Mouse (Mus musculus) megakaryocyte, adult 5-6 weeks (primary cell): ENCODE measurements around the gene Gm20388. TPM values are rescaled to one million over a fixed set of nuclear protein-coding genes. Genes with fewer than 3 reads are reported as not detected.

Experiments
- ATAC-seq: 2 replicates; pipeline ENCODE4 v1.8.0; 2016; ENCODE audit warnings: mild to moderate bottlenecking, inconsistent platforms; ENCODE audit not compliant: poor library complexity, severe bottlenecking
- total RNA-seq, 2 experiments: library from RNA; stranded (forward) in 1 of 2; stranded (reverse) in 1 of 2; fragments of 153-499, 151-499 nt in 1 of 2; fragments of 221-1000, 200-1000 nt in 1 of 2; gene quantifications; 2 replicates each; pipeline versions ENCODE4 v1.2.3 to v1.2.4; 2015 to 2017

The Gm20388 gene
- total RNA-seq, 2 experiments from 2014 or later: 7.6 to 15.5 TPM

DNA sequence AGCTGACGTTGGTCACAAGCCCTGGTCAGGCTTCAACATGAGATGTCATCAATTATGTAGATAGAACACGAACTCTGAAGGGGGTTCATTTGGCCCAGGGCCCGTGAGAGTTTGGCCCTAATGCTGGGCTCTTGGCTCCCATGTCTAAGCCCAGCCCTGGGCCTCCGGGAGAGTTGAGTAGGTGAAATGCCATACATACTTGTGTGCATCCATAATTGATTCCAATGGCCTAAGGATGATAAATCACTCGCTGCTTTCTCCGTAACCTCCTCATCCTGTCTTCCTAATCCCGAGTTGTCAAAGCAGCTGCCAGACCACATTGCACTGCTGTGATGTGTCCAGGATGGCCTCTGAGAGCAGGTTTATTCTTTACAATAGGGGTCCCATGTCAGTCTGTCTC, 2146.2 kb downstream of the Gm20388 start:
- no peak for ATAC-seq

DNA sequence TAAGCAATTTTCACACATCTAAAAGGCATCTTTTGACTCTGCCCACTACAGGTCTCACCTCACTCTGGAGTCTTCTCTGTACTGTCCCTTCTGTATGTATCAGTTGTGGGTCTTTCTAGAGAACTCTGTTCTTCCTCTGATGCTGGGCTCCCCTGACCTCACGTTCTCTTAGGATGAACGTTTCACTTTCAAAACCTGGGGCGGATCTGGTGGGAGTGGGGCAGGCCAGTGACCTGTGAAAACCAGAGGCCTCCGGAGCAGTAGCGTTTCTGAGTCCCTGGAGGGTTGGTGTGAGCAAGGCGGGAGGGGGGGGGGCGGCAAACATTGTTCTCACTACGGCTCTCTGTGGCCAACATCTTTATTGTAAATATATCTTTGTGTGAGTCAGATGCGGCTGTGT, 2147.9 kb downstream of the Gm20388 start:
- no peak for ATAC-seq

- ATAC-seq: no peak
Observed at GRCm38 (mm10) chr8:122058951-122059350, 2148.3 kb downstream of the Gm20388 start.

GRCm38 (mm10) chr8:122062508-122063223, 2152.0 kb downstream of the Gm20388 start:
- no peak for ATAC-seq

GRCm38 (mm10) chr8:122064353-122064752, 2153.7 kb downstream of the Gm20388 start:
- no peak for ATAC-seq

GRCm38 (mm10) chr8:122067783-122068505, 2157.3 kb downstream of the Gm20388 start:
- ATAC-seq: no peak

- no peak for ATAC-seq
Observed at GRCm38 (mm10) chr8:122068609-122069008, 2158.0 kb downstream of the Gm20388 start.

- no peak for ATAC-seq
Observed at GRCm38 (mm10) chr8:122069281-122069680, 2158.6 kb downstream of the Gm20388 start.

GRCm38 (mm10) chr8:122071193-122071592, 2160.6 kb downstream of the Gm20388 start:
- no peak for ATAC-seq

DNA sequence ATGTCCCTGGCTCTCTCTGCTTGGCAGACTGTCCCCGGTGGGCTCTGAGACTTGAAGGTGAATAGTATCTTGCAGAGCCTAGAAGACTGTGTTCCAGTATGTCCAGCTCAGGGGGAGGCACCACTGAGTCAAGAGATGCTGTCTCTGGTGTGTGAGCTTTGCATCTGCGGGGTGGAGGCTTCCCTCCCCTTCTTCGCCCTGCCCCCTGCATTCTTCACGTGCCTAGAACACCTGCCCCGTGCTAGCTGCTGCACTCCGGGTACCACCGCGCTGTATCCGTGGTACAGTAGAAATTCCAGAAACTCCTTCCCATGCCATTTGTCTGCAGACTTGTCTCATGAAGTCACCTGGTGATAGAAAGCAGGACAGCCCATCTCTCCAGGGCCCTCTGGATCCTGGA, 2163.3 kb downstream of the Gm20388 start:
- no peak for ATAC-seq

DNA sequence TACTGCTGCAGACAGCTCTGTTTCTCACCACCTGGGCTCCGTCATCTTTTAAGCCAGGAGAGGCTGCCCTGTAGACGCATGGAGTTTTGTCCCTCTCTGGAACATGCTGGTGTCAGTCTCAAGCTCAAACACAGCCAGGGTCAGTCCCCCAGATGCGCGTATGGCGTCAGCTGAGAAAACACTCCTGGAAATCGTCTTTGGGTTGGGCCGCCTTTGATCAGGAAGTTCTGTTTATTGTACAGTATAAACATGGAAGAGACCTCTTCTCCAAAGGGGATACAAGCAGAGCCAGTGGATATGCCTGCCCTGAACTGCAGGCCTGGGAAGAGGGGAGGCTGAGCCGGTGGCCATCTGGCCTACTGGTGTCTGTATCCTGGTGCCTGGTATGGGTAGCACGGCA, 2163.8 kb downstream of the Gm20388 start:
- no peak for ATAC-seq

DNA sequence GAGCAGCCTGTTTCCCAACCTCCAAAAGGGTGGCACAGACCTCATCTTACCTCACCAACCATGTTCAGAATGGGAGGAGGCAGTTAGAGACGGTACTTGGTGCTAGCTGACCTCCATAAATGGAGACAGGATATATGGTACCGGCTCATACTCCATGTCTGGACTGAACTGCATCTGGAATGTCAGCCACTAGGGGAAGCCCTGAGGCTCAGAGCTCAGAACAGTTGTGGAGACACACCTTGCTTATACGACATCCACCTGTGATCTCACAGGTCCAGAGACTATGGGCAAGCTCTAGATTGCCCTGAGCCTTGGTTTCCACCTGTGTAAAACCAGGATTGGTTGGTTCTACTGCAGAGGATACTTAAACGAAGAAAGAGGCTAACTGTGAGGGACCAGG, 2164.3 kb downstream of the Gm20388 start:
- ATAC-seq: no peak

GRCm38 (mm10) chr8:122076183-122076842, 2165.7 kb downstream of the Gm20388 start:
- no peak for ATAC-seq

DNA sequence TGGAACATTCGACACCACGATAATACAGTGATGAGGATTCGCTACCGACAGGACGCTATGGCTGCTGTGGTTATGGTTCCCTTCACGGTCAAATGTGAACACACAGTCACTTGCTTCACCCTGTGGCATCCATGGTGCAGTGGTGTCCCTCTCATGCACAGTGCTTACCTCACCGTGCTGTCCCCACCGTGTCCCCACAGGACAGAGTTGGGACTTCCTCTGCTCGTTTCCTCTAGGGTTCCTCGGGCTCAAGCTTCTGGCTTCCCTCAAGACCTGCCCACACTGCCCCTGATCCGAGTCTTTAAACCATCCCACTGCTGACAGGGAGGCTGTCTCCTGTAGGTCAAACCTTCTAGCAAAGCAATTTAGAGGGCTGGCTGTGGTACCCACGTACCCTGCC, 2167.7 kb downstream of the Gm20388 start:
- ATAC-seq: no peak

DNA sequence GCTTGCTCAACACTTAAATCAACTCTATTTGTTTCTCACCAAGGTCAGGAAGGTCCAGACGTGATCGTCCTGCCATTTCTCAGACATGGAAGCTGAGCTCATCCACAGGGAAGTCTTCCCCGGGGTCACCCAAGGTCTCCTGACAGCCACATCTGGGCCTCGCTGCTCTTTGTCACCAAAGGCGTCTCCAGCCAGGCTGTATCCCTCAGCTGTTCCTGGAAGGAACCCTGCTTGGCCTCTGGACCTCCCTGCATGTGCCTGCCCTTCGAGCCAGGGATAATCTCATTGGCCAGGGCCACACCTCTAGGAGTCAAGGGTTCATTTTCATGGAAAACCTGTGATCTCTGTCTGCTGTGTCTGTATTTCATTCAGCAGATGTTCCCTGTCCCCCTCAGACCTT, 2168.5 kb downstream of the Gm20388 start:
- no peak for ATAC-seq

GRCm38 (mm10) chr8:122080347-122080746, 2169.7 kb downstream of the Gm20388 start:
- ATAC-seq: no peak

GRCm38 (mm10) chr8:122083401-122083800, 2172.8 kb downstream of the Gm20388 start:
- no peak for ATAC-seq

DNA sequence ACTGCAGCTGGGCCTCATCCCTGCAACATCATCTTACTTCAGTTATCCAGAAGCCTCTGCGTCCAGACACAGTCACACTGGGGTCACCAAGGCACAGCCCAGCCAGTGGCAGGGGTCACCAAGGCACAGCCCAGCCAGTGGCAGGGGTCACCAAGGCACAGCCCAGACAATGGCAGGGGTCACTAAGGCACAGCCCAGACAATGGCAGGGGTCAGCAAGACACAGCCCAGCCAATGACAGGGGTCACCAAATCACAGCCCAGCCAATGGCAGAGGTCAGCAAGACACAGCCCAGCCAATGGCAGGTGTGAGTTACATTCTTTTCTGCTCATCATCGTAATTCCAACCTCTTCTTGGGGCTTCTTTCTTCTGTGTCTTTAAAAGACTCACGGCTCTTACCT, 2173.5 kb downstream of the Gm20388 start:
- ATAC-seq: no peak

DNA sequence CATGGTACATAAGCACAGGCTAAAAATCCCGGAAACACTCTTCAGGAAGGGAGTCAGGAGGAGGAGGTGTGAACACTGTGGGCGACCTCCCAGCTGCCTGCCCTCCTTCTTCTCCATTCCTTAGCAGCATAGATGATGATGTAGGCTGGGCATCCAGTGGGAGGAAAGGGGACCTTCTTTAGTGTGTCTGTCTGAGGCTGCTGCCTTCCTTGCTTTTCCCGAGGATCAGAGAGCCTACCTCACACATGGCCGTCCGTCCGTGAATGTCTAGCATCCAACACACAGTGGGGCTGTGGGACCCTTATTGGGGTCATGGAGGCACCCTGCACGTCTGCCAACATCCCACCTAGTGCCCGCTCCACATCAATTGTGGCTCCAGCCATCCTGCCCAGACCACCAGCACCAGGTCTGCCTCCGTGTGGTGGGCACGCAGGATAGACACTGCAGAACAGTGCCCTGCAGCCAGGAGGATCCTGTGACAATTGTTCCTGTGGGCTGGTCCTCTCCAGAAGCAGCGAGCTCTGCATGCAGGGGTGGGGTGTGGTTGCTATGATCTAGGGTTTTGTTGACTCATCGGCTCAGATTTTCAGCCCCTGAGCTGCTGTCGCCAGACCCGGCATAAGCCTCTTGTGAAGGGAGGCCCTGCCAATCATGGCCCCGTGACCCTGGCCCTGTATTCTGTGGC, 2174.2 kb downstream of the Gm20388 start:
- ATAC-seq: no peak

DNA sequence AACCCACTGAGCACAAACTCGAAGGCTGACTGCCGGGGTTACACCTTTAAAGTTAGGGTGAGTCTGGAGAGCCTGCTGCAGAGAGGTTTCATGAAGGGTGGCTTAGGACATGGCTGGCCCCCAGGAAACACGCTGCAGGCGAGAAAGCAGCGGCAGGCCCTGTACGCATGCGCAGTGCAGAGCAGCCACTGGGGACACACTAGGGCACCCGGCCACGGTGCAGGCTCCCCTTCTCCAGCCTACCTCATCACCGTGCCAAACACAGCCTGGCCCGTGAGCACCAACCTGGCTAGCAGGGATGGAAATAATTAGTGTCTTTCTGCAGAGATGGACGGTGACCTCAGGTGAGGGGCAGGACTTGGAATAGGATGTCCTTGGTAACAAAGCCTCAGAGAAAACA, 2175.4 kb downstream of the Gm20388 start:
- no peak for ATAC-seq

DNA sequence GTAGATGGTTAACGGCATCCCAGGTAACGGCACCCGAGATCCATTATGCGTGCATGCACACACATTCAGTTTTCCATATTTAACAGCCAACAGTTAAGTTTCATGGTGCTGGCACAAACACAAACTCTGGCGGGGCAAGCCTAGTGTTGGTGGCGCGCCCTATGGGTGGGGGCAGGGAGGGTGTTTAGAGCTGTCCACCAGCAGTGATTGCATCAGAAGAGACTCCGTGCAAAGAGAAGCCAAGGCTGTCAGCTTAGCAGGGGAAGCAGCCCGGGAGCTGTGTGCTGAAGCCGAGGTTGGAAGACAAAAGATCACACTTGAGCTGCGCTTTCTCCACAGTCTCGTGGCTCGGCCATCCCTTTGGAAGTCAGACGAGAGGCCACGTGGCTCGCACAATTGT, 2178.0 kb downstream of the Gm20388 start:
- no peak for ATAC-seq
